Mouse (Mus musculus) thymus, adult 2 months (tissue): Measurements from ENCODE around the gene Endou.

Experiments used
- CTCF ChIP-seq: fragments of 200-500 bp; IDR thresholded peaks from 2 replicates; pipeline ENCODE4 v1.5.1; 2012; ENCODE audit warnings: mild to moderate bottlenecking, control low read depth, low read length, moderate library complexity, borderline replicate concordance; ENCODE audit not compliant: control insufficient read depth, poor library complexity, insufficient read depth; ENCODE audit errors: extremely low read depth
- POLR2A ChIP-seq: fragments of 200-500 bp; IDR thresholded peaks from 2 replicates; pipeline ENCODE4 v1.6.1; 2012; ENCODE audit warnings: mild to moderate bottlenecking, low read length, control low read depth, moderate library complexity; ENCODE audit not compliant: control insufficient read depth, poor library complexity, insufficient read depth; ENCODE audit errors: extremely low read depth

GRCm38 (mm10) chr15:97754476-97754875 lies 23.3 kb upstream of the Endou start:
- TF ChIP-seq CTCF (no peak), POLR2A (no peak)
